Mouse (Mus musculus) adrenal gland, postnatal 10 days (tissue): ENCODE results near the gene 2210408I21Rik. TPM values are rescaled to one million over a fixed set of nuclear protein-coding genes. Genes with fewer than 3 reads are reported as not detected.

Experiments
- DNase-seq: peaks from one replicate; pipeline ENCODE4 v3.0.0; 2021; ENCODE audit warnings: mixed read lengths
- total RNA-seq, 2 experiments: library from RNA; stranded (reverse); gene quantifications; 2 replicates each; pipeline ENCODE4 v1.2.3; 2021

2210408I21Rik gene
- total RNA-seq, 2 experiments from 2014 or later = 7.5 to 9.8 TPM

GRCm38 (mm10) chr13:77275172-77275747 lies 139.9 kb downstream of the 2210408I21Rik start:
- DNase-seq = no peak

- no peak for DNase-seq
These were observed 143.5 kb downstream of the 2210408I21Rik start for GRCm38 (mm10) chr13:77278659-77279413.

- DNase-seq = no peak
These were observed 160.2 kb downstream of the 2210408I21Rik start for GRCm38 (mm10) chr13:77295519-77295918.

DNA sequence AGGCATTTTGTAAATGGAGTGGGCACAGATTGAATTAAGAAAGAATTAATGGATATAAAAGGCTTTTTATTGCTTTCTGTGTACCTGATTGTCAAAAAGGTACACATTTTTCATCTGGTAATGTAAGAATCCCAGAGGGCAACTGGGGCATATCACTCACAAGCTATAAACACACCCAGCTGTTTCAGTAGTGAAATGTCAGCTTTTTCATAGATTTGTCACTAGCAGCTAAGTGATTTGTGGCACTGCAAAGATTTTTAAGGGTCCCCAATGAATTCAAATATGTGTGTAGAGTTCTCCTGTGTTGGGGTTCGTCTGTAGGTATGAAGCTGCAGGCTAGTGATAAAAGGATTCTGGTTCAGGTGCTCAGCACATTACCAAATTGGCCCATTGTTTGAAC lies 188.8 kb downstream of the 2210408I21Rik start:
- no peak for DNase-seq

DNA sequence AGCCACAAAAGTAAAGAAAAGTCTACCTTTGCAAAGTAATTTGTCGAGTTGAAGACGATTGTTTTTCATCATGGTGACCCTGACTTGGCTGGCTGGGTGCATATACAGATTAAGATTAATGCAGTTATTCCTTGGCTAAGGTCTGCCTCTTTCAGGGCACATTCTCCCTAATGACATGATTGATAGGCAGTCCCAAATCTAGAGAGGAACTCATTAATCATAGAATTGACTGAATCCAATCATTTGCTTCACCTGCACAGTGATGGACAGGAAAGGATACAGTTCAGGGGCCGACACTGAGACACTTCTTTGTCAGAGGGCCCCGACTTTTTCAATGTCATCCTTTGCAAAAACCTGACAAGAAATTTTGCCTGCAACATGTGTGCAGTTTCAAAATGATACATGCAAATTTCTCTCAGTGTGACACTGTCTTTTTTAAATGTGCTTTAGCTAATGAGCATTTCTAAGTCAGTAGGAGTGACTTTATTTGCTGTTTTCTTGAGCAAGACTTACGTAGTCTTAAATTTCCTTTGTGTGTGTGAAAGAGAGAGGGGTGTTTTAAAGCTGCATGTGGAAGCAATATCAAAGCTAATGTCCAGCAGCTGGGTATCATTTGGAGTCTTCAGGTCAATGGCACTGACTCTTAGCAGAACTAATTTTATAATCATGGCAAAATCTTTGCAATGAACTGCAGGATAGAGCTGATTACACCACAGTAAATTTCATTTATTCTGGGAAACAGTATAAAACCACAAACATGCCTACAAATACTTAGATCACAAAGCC lies 191.0 kb downstream of the 2210408I21Rik start:
- no peak for DNase-seq

DNA sequence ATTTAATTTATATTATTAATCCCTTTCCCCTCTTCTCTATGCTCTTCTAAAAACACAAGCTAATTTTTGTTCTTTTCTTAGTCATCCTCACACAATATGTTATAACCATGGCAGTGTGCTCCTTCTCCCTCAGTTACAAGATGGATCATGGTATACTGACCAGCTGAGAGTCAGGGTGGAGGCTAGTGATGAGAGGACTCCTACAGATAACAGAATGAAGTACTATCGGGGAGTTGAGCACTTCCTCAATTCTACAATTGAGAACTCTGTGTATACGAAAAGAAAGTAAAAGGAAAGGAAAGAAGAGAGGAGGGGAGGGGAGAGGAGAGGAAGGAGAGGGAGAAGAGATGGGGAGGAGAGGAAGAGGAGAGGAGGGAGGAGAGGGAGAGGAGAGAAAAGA lies 206.8 kb downstream of the 2210408I21Rik start:
- no peak for DNase-seq

- DNase-seq = no peak
These were observed 250.2 kb downstream of the 2210408I21Rik start for GRCm38 (mm10) chr13:77385448-77385970.

- DNase-seq = no peak
These were observed 250.7 kb downstream of the 2210408I21Rik start for GRCm38 (mm10) chr13:77386001-77386400.

GRCm38 (mm10) chr13:77388148-77388547 lies 252.8 kb downstream of the 2210408I21Rik start:
- no peak for DNase-seq

DNA sequence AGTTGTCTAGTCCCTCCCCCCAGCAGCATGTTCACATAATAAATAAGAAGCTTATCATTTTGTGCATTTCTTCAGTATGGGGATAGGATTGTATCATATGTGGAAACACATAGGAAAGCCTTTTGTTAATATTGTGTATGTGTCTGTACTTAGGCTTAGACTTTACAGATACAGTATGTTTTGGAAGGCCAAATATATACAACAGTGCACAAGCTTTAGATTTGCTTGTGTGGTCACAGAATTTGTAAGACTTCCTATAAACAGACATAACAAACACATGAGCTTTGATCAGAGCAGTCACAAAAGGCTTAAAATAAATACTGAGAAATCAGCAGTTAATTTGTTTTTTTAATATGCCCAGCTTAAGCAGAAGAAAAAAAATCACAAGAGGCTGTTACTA lies 253.9 kb downstream of the 2210408I21Rik start:
- DNase-seq = no peak

- no peak for DNase-seq
These were observed 261.0 kb downstream of the 2210408I21Rik start for GRCm38 (mm10) chr13:77396374-77396773.

- DNase-seq = no peak
These were observed 261.6 kb downstream of the 2210408I21Rik start for GRCm38 (mm10) chr13:77396981-77397380.

GRCm38 (mm10) chr13:77397646-77398045 lies 262.3 kb downstream of the 2210408I21Rik start:
- DNase-seq = no peak

DNA sequence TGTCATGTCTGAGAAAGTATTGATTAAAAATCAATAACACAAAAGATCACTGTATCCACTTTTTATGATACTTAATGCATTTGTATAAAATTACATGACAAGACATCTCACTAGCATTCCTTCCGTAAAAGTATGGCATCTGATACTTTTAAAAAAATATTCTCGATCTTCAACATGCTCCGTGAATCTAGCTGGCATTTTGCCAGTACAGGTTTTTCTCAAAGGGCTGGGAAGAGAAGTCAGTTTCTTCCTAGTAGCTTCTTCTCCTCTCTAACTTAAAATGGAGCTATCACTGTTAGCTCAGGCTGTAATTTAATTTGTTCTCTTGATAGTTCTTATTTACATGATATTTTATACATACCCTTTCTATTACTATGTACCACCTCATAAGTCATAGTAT lies 263.1 kb downstream of the 2210408I21Rik start:
- DNase-seq = no peak

- no peak for DNase-seq
These were observed 265.4 kb downstream of the 2210408I21Rik start for GRCm38 (mm10) chr13:77400762-77401161.

DNA sequence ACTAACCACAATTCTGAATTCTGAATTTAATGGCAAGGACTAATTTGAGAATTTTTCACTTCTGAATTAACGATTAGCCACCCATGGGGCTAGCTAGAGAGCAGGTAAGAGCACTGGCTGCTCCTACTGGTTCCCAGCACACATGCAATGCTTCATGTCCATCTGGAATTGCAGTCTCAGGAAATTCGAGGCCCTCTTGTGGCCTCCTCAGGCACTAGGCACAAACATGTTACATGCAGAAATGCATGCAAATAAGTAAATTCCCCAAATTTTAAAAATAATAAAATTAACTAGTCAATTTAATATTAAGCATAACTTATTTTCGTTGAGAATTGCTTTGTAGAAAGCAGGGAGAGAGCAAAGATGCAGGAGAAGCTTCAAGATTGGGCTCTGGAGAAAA lies 273.2 kb downstream of the 2210408I21Rik start:
- no peak for DNase-seq

DNA sequence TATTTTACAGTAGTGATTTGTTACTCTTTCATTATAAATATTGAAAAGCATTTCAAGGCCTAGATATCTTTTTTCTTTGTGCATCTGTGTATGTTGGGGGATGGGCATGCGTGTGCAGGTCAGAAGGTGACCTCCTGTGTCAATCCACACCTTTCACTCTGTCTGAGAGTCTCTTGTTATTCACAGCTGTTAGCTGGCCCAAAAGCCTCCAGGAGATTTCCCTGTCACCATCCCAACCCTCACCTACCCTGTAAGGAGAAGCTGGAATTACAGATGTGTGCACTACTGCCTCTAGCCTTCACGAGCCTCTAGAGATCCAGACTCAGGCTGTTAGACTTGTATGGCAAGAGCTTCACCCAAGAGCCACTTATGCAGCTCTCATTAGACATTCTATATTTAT lies 274.5 kb downstream of the 2210408I21Rik start:
- no peak for DNase-seq

DNA sequence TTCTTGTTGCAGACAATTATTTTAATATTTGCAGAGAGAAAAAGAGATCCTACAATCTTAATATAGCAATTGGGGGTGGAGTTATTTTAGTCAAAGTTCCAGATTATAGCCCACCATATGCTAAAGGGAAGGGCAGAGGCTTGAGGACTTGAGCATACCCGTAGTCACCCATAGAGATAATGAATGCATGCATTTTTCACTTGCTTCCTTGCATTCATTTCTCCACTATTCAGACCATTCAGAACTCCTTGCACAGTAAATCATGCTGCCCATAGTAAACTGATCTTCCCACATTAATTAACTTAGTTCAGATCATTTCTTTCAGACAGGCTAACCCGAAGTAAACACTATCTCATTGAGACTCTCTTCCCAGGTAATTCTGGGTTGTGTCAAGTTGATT lies 277.5 kb downstream of the 2210408I21Rik start:
- no peak for DNase-seq

- no peak for DNase-seq
These were observed 314.7 kb downstream of the 2210408I21Rik start for GRCm38 (mm10) chr13:77450007-77450567.

GRCm38 (mm10) chr13:77470093-77470621 lies 334.8 kb downstream of the 2210408I21Rik start:
- DNase-seq = no peak

DNA sequence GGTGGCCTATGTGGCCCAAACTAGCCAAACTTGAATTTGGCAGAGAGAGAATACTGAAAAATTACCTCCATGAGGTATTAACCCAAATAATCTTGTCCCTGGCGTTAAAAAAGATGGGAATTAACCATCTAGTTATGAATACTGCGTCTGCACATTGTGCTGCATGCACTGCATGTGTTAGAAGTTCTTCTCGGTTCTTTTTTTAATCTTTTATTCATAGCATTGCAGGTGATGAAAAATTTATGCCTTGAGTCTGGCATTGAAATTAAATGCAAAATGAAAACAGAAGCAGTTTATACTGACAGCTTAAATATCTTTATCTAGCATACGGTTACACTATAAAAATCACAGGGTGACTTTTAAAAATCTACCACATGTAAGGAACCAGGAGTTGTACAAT lies 341.1 kb downstream of the 2210408I21Rik start:
- DNase-seq = no peak

DNA sequence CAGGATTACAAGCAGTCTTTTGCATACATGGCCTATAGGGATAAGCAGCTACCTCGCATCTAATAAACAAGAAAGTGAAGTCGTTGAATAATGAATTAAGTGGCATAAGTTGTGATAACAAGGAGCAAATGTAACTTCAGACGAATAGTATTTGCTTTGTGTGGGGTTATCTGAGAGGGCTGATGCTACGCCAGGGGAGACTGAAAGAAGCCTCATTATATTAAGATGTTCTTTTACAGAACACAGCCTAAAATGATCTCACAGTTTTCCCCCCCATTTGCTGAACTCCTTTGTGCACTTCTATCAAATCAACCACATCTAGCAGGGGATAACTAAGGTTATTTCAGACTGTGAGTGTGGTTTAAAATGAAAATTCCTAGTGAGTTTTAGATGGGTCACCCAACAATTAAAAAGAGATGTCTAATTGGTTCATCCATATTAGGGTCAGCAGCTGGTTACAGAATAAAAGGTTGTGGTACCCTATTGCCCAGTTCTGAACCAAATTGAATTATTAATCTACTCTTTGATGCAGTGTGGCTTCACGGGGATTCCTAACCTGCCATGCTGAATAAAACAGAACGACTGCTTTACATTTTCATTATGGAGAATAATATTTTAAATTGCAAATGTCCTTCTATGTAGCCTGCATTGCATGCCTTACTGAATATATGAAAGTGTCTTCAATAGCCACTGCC lies 343.2 kb downstream of the 2210408I21Rik start:
- no peak for DNase-seq
